Mouse (Mus musculus) ES-Bruce4 (cell line): ENCODE results near the gene Stk24. TPM values are rescaled to one million over a fixed set of nuclear protein-coding genes. Genes with fewer than 3 reads are reported as not detected.

ENCODE experiments used
- H3K27ac ChIP-seq: 2 replicates; pipeline ENCODE4 v1.5.1; 2012; ENCODE audit warnings: low read length, inconsistent platforms; ENCODE audit not compliant: insufficient read depth
- H3K27me3 ChIP-seq: 2 replicates; pipeline ENCODE4 v1.6.1; 2012; ENCODE audit warnings: mild to moderate bottlenecking, low read length, inconsistent platforms; ENCODE audit not compliant: control insufficient read depth, poor library complexity, insufficient read depth, severe bottlenecking
- H3K36me3 ChIP-seq: 2 replicates; pipeline ENCODE4 v1.6.1; 2012; ENCODE audit warnings: inconsistent platforms, mild to moderate bottlenecking, low read length, moderate library complexity; ENCODE audit not compliant: control insufficient read depth, poor library complexity, insufficient read depth, severe bottlenecking
- H3K4me1 ChIP-seq: one replicate; pipeline ENCODE4 v1.8.1; 2011; ENCODE audit warnings: low read length; ENCODE audit not compliant: control insufficient read depth, insufficient read depth
- H3K4me3 ChIP-seq: 2 replicates; pipeline ENCODE4 v1.5.1; 2011; ENCODE audit warnings: low read depth, mild to moderate bottlenecking, low read length
- H3K9ac ChIP-seq: 2 replicates; pipeline ENCODE4 v1.6.1; 2012; ENCODE audit warnings: low read depth, mild to moderate bottlenecking, inconsistent platforms; ENCODE audit not compliant: poor library complexity, severe bottlenecking
- H3K9me3 ChIP-seq: replicated peaks from 2 replicates; pipeline ENCODE4 v1.6.1; 2012; ENCODE audit warnings: mild to moderate bottlenecking, low read length, inconsistent platforms; ENCODE audit not compliant: control insufficient read depth, poor library complexity, insufficient read depth, severe bottlenecking
- CTCF ChIP-seq: IDR thresholded peaks from one replicate; pipeline ENCODE4 v1.8.1; 2011; ENCODE audit warnings: low read depth, low read length
- EP300 ChIP-seq: IDR thresholded peaks from 2 replicates; pipeline ENCODE4 v1.6.1; 2011; ENCODE audit warnings: low read depth, low read length; ENCODE audit not compliant: insufficient read depth
- POLR2A ChIP-seq: IDR thresholded peaks from one replicate; pipeline ENCODE4 v1.8.1; 2011; ENCODE audit warnings: low read length; ENCODE audit not compliant: insufficient read depth
- polyA plus RNA-seq: library from polyadenylated mRNA; stranded (reverse); fragments of >200 nt; gene quantifications from 2 replicates; pipeline ENCODE4 v1.2.4, GENCODE M21; 2011; ENCODE audit warnings: low read depth; ENCODE audit not compliant: missing spikeins, insufficient read depth, insufficient read length

Stk24 gene
- polyA plus RNA-seq, 1 experiment: 135 TPM

DNA sequence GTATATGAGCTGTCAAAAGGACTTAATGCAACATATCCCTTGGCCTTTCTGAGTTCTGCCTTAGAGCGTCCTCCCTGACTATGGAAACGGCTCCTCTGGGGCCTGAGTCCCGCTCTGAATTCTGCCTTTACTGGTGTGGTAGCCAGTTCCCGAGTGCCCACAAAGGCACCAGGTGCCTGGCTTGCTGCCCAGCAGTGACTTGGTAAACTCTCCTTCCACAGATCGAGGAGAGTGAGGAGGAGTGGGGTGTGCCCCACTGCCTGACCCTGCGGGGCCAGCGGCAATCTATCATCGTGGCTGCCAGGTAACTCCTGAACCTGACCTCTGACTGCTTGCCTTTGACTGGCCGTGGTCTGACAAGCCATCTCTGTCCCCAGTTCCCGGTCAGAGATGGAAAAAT is 103.8 kb downstream of the Stk24 start:
- Histone ChIP-seq H3K27ac (no peak overlapping the region), H3K4me1 (no peaks in the 10 kb centered on the region), H3K9me3 (no peaks in the 10 kb centered on the region), H3K4me3 (no peak overlapping the region), H3K9ac (no peak overlapping the region), H3K27me3 (no peaks in the 10 kb centered on the region), H3K36me3 (no peaks in the 10 kb centered on the region)
- TF ChIP-seq CTCF: no peak
- no peak for TF ChIP-seq POLR2A
- TF ChIP-seq EP300: no peak

DNA sequence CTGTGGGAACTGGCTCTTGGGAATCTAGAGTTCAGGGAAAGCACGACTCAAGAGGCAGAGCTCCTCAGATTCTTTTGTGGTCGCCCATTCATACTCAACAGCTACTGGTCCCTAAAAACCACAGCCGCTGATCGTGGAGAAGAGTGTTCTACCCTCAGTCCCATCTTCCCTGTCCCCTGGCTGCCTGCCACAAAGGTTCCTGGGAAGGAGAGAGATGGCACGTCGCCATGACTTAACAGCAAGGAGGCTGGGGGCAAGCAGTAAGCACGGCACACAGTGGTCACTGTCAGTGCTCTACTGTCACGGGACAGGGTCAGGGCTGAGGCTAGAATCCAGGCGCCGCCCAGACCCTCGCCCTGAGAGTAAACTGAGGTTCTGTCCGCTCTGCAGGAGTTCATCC is 104.8 kb downstream of the Stk24 start:
- Histone ChIP-seq H3K4me1 (no peaks in the 10 kb centered on the region), H3K36me3 (no peaks in the 10 kb centered on the region), H3K27ac (no peak overlapping the region), H3K27me3 (no peaks in the 10 kb centered on the region), H3K4me3 (no peak overlapping the region), H3K9ac (no peak overlapping the region), H3K9me3 (no peaks in the 10 kb centered on the region)
- no peak for TF ChIP-seq CTCF
- TF ChIP-seq POLR2A: no peak
- no peak for TF ChIP-seq EP300

DNA sequence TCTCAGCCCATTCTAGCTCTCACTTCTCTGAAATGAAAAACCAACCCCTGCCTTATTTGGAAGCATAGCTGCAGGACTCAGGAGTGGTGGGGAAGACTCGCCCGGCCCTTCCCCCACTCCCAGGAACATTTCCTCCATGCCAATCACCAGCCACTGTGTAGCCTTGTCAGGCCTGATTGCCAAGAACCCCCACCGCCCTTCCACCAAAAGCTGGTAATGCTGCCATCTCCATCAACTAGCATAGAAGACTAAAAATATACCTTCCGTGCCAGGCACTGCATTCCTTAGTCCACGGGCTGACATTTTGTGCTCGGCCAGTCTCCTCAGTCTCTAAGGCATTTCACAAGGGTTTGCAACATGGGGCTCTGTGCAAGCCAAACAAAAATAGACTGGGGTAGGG is 109.3 kb downstream of the Stk24 start:
- Histone ChIP-seq H3K27me3 (no peaks in the 10 kb centered on the region), H3K27ac (no peak overlapping the region), H3K9ac (no peak overlapping the region), H3K36me3 (no peaks in the 10 kb centered on the region), H3K4me1 (no peaks in the 10 kb centered on the region), H3K4me3 (no peak overlapping the region), H3K9me3 (no peaks in the 10 kb centered on the region)
- TF ChIP-seq CTCF (no peak), EP300 (no peak), POLR2A (no peak)

DNA sequence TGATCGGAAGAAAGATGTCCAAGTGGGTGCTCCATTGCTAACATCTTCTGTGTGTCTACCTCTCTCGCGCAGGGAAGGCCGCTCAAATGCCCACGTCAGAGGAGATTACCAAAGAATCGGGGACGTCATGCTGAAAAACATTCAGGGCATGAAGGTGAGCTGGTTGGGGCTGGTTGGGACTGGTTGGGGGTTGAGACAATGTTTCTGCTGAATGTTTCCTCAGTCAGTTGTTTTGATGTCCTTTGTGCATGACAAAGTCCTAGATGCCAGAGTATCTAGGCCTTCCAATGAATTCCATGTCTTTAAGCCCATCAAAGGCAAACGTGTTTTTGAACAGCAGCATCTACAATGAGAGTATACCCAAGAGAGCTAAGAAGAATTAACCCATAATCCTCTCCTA is 112.0 kb downstream of the Stk24 start:
- no peaks in the 10 kb centered on the region for H3K27me3 ChIP-seq
- H3K9me3 ChIP-seq: no peaks in the 10 kb centered on the region
- no peak overlapping the region for H3K4me3 ChIP-seq
- no peak overlapping the region for H3K27ac ChIP-seq
- no peaks in the 10 kb centered on the region for H3K4me1 ChIP-seq
- no peak for TF ChIP-seq POLR2A
- TF ChIP-seq CTCF: no peak
- TF ChIP-seq EP300: no peak
- no peak overlapping the region for H3K9ac ChIP-seq
- no peaks in the 10 kb centered on the region for H3K36me3 ChIP-seq

DNA sequence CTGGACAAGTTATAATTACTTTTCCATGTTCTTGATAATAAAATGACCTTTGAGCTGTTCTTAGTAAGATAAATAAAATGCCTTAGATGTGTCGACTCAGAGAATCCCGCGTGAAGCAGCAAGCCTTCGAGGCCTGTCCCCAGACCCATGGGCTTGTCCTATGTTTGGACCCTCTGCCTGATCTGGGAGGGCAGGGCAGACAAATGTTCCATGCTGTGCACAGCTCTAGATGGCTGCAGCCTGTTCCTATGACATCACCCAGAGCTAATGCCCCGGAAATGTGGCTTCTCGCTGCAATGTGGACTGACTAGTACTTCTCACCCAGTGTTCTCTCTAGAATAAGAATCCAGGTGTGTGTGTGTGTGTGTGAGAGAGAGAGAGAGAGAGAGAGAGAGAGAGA is 115.4 kb downstream of the Stk24 start:
- H3K27me3 ChIP-seq: no peaks in the 10 kb centered on the region
- no peak overlapping the region for H3K4me3 ChIP-seq
- no peaks in the 10 kb centered on the region for H3K4me1 ChIP-seq
- no peak overlapping the region for H3K9ac ChIP-seq
- no peaks in the 10 kb centered on the region for H3K36me3 ChIP-seq
- H3K27ac ChIP-seq: no peak overlapping the region
- no peaks in the 10 kb centered on the region for H3K9me3 ChIP-seq
- TF ChIP-seq EP300 (no peak), POLR2A (no peak), CTCF (no peak)

DNA sequence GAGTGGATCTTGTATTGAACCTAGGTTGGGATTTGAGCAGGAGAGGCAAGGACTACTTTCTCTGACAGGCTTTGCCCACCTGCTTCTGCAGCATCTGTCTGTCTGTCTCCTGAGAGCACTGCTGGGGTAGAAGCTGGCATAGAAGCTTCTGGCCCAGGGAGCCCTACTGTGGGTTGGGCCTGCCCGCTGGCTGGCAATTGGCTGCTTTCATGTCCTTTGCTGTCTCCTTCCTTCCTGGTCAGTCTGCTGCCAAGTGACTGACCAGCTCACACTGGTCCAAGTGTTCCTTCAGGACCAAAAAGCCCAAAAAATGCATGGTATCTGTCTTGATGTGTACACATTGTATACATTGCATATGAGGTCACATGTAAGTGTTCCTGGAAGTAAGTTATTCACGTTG is 115.9 kb downstream of the Stk24 start:
- Histone ChIP-seq H3K9me3 (no peaks in the 10 kb centered on the region), H3K36me3 (no peaks in the 10 kb centered on the region), H3K27ac (no peak overlapping the region), H3K4me1 (no peaks in the 10 kb centered on the region), H3K4me3 (no peak overlapping the region), H3K27me3 (no peaks in the 10 kb centered on the region), H3K9ac (no peak overlapping the region)
- TF ChIP-seq CTCF (no peak), POLR2A (no peak), EP300 (no peak)
